Mouse (Mus musculus) limb, embryonic 10.5 days (tissue): ENCODE measurements around the gene Kbtbd3. TPM values are rescaled to one million over a fixed set of nuclear protein-coding genes. Genes with fewer than 3 reads are reported as not detected.
A peak's percentile ranks its signal among the peaks of the same experiment; 100 is the strongest.

Experiments
- DNase-seq: peaks from one replicate; pipeline ENCODE4 v3.0.0-alpha.2; 2017; ENCODE audit warnings: low spot score
- H3K27ac ChIP-seq: fragments of 300-500 bp; sonication (generic); 2 replicates; pipeline ENCODE4 v1.5.1; 2016; ENCODE audit warnings: mild to moderate bottlenecking
- H3K27me3 ChIP-seq: fragments of 300-500 bp; sonication (generic); 2 replicates; pipeline ENCODE4 v1.6.1; 2016; ENCODE audit warnings: low read depth, mild to moderate bottlenecking; ENCODE audit not compliant: poor library complexity, severe bottlenecking
- H3K36me3 ChIP-seq: fragments of 300-500 bp; sonication (generic); 2 replicates; pipeline ENCODE4 v1.6.1; 2016; ENCODE audit warnings: mild to moderate bottlenecking, moderate library complexity
- H3K4me1 ChIP-seq: fragments of 300-500 bp; sonication (generic); 2 replicates; pipeline ENCODE4 v1.6.1; 2016
- H3K4me3 ChIP-seq: fragments of 300-500 bp; sonication (generic); 2 replicates; pipeline ENCODE4 v1.5.1; 2016; ENCODE audit warnings: mild to moderate bottlenecking, moderate library complexity
- H3K9me3 ChIP-seq: fragments of 300-500 bp; sonication (generic); replicated peaks from 2 replicates; pipeline ENCODE4 v1.6.1; 2016; ENCODE audit warnings: mild to moderate bottlenecking
- WGBS: fragments of 180-500 bp; shearing (Covaris S2); methylation state at CpG from one replicate; pipeline ENCODE4 v1.1.7; 2016; 5-methylcytosine and 5-hydroxymethylcytosine counted together
- polyA plus RNA-seq: library from polyadenylated mRNA; unstranded; fragments of >200 nt; fragmentation: Nextera tagmentation; extraction: Ambion mirVana; gene quantifications from 2 replicates; pipeline ENCODE4 v1.2.1, GENCODE M21; 2016

Kbtbd3 gene
- 4.2 and 6.4 TPM in 2 replicates for polyA plus RNA-seq

DNA sequence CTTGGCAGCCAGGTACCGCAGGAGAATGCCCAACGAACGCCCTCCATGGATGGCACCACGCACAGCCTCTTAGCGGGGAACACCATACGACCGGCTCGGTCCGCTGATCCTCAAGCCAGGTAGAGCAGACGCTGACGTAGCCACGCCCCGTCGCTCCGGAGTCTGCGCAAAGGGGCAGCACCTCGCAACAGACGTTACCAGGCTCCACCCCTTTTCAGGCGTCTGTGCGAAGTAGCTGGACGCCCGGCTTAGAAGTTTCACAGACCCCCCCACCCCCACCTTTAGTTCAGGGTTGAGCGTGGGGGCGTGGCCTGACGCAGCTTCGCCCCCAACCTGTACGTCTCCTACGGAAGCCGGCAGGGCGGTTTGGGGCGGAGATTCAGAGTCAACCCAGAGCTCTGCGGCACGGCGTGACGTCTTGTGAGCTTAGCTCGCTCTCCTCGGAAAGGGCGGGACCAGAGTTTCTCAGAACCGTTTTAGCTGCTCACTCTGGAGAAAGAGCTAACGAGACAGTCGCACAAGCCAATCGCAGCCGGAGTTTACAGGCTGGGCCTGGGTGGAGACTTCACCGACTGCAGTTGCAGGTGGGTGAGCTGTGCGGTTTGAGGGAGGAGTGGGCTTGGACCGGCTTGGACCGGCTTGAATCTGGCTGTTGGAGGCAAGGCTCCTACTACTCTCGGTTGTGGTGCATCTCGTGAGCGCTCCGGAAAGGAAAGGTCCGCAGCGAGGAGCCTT lies at the start of gene Kbtbd3, which contains the start of gene Aasdhppt:
Kbtbd3 (plus strand) TSS at position 483 of the 735 bp plus-strand sequence.
Aasdhppt (minus strand) TSS at position 121 of the 735 bp plus-strand sequence.
- H3K4me3 ChIP-seq: peak within 1 kb of the TSS; percentile 74
- peaks cover 10% of the 10 kb centered on the region; the same call in 1 of the 2 replicates for H3K4me1 ChIP-seq
- peak within 1 kb of the TSS; percentile 95 for H3K27ac ChIP-seq
- no peaks in the 10 kb centered on the region for H3K27me3 ChIP-seq
- no peaks in the 10 kb centered on the region for H3K9me3 ChIP-seq
- H3K36me3 ChIP-seq: peaks cover 4% of the 10 kb centered on the region; the same call in 1 of the 2 replicates
- DNase-seq: peak; percentile 99
- WGBS: under 1% methylated on average over 53 of the region's 53 CpGs

DNA sequence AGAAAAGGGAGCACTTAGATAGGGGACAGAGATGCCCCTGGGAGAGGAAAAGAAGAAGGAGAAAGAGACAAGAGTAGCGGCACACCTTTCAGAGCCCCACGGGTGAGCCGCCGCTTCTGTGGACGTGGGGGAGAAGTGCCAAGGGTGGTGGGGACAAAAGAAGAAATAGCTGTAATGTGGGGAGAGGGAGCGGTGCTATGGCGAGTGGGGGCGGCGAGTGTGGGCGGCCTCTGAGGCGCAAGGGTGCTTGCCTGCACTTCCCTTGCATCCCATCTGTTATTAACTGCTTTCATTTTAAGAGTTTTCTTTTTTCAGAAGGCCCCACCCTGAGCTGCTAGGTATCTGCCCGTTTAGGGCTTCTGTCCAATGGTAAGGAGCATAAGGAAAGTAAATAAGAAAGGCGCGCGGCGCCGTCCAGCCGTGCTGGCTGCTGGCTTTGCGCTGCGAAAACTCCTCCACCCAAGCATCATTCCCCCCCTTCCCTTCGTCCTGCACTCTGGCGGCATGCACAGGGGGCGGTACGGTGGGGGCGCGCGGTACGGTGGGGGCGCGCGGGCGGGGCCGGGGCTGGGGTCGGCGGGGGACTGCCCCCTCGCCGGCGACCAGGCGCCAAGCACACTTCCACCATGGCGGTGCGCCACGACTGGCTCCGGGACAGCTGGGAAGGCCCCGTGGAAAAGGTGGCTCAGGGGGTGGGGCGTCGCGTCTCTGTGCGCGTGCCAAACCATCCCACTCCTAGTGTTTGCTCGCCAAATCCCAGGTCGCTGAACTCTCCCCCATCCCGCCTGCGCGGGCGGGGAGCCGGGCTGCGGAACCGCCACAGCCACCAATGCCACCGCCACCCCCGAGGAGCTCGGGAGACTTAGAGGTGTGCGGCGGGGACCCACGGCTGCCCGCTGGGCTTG lies 49.5 kb upstream of the Kbtbd3 start:
- DNase-seq: peak; percentile 96
- Histone ChIP-seq H3K4me1 (no peaks in the 10 kb centered on the region), H3K27me3 (no peaks in the 10 kb centered on the region), H3K9me3 (peaks cover 15% of the 10 kb centered on the region), H3K4me3 (peak overlapping the region; percentile 27; the same call in 1 of the 2 replicates), H3K27ac (no peak overlapping the region), H3K36me3 (no peaks in the 10 kb centered on the region)
- 49% methylated on average over 65 of the region's 65 CpGs for WGBS

DNA sequence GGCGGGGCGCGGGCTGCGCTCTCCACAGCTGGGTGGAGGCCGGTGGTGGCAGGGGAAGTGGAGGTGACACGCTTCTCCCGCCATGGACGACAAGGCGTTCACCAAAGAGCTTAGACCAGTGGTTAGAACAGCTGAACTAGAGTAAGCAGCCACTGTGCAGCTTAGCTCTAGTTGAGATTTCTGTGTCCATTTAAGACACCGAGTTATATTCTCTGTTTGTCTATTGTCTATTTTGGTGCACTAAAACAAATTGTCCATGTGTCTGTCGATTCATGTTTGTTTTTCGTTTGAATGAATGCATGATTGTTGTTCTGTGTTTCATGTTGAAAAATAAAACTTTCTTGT lies 48.9 kb upstream of the Kbtbd3 start:
- Histone ChIP-seq H3K9me3 (peaks cover 15% of the 10 kb centered on the region), H3K4me3 (0 out of 2 replicates have a peak overlapping the region, but pooled peaks have one; percentile 27), H3K27ac (no peak overlapping the region), H3K27me3 (no peaks in the 10 kb centered on the region), H3K4me1 (no peaks in the 10 kb centered on the region), H3K36me3 (no peaks in the 10 kb centered on the region)
- DNase-seq: no peak
- 63% methylated on average over 12 of the region's 12 CpGs for WGBS

DNA sequence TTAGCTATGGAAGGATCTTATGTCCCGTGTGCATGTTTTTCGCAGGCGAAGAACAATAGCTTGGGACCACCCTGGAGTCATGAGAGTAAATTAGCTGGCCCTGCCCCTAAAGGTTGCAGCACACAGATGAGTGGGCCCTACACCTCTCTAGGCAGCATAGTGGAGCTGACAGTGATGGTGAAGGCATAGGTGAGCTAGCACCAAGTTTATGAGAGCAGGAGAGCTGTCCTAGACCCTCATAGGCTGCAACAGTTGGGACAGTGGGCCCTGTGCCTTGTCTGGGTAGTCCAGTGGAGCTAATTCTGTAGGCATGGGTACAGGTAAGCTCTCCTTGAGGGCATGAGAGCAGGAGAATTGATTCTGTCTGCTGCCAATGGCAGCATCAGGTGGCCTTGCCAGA lies 42.8 kb upstream of the Kbtbd3 start:
- H3K4me3 ChIP-seq: no peak overlapping the region
- WGBS: 91% methylated on average over 3 of the region's 3 CpGs
- DNase-seq: no peak
- H3K4me1 ChIP-seq: no peaks in the 10 kb centered on the region
- H3K27me3 ChIP-seq: no peaks in the 10 kb centered on the region
- no peaks in the 10 kb centered on the region for H3K9me3 ChIP-seq
- H3K36me3 ChIP-seq: no peaks in the 10 kb centered on the region
- no peak overlapping the region for H3K27ac ChIP-seq

DNA sequence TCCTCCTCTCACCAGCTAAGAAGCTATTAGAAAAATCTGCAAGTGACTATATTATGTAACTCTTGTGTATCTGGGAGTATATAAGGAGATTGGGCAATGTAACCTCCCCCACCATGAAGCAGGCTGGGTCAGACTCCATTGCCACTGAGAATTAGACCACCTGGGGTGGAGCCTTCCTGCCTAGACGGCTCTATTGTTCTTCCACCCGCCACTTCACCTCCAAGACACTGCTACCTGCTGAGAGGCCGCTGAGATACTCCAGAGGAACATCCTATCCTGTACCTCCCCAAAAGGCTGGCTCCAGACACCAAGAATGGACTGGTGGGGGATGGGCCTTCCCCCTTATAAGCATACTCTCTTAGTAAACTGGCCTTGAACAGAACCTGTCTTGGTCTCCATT lies 25.8 kb upstream of the Kbtbd3 start:
- no peak for DNase-seq
- H3K27me3 ChIP-seq: no peaks in the 10 kb centered on the region
- H3K27ac ChIP-seq: no peak overlapping the region
- H3K36me3 ChIP-seq: peaks cover 15% of the 10 kb centered on the region
- no peaks in the 10 kb centered on the region for H3K9me3 ChIP-seq
- WGBS: 46% methylated on average over 3 of the region's 3 CpGs
- H3K4me1 ChIP-seq: no peaks in the 10 kb centered on the region
- no peak overlapping the region for H3K4me3 ChIP-seq

DNA sequence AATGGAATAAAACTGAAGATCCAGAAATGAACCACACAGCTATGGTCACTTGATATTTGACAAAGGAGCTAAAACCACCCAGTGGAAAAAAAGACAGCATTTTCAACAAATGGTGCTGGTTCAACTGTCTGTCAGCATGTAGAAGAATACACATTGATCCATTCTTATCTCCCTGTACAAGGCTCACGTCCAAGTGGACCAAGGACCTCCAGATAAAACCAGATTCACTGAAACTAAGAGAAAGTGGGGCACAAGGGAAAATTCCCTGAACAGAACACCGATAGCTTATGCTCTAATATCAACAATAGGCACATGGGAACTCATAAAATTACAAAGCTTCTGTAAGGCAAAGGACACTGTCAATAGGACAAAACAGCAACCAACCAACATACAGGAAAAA lies 9.2 kb upstream of the Kbtbd3 start:
- peaks cover 61% of the 10 kb centered on the region for H3K36me3 ChIP-seq
- no peaks in the 10 kb centered on the region for H3K9me3 ChIP-seq
- no peaks in the 10 kb centered on the region for H3K27me3 ChIP-seq
- no peaks in the 10 kb centered on the region for H3K4me1 ChIP-seq
- 97% methylated on average over 2 of the region's 2 CpGs for WGBS
- H3K4me3 ChIP-seq: no peak overlapping the region
- H3K27ac ChIP-seq: no peak overlapping the region
- no peak for DNase-seq

DNA sequence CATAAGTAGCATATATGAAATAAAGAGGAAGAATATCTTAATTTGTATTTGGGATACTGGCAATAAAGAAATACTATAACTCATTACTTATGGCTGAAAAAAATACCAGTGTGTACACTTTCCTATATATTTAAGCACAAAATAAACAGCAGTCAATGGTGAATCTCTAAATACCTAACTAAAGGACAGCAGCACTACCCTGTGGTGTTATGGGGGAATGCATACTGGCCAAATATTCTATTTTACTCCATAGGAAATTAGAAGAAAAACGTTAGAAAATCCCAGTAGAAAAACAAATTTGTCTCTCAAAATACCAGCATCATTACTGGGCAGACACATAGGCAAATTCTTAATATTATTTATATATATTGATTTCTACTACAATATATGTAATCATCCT lies 4.8 kb upstream of the Kbtbd3 start:
- Histone ChIP-seq H3K4me1 (peaks cover 4% of the 10 kb centered on the region; the same call in 1 of the 2 replicates), H3K36me3 (peaks cover 32% of the 10 kb centered on the region), H3K9me3 (no peaks in the 10 kb centered on the region), H3K27ac (no peak overlapping the region), H3K27me3 (no peaks in the 10 kb centered on the region), H3K4me3 (no peak overlapping the region)
- no peak for DNase-seq
- WGBS: 63% methylated on average over 1 of the region's 1 CpGs

DNA sequence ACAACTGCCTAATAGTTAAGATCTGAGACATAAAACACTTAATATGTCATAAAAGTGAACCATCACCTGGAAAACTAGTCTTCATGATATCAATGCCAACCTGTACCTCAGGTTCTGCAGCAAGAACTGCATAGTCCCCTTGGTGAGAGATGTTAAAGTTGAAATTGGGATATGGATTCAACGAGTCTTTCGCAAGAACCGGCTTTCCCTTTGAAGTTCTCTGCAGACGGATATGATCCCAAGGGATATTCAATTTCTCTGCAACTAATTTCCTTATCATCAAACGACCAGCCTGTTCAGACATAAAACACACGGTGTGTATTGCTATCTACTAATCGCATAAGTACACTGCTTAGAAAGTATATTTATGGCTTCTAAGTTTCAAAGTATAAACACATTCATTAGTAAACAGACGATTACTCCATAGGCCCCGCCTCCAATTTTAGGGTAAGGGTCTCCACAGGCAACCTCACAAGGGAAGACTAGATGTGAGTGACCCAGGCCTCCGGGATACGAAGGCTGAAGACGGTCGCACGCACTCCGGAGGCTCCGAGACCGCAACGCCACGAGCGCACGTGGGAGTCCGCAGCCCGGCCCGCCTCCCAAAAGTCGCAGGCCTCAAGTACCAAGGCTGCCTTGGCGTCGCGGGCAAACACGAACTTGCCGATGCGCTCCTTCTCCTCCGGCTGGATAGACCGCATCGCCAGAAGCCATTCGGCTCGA lies 844 bp upstream of the Kbtbd3 start:
- Histone ChIP-seq H3K4me3 (peak overlapping the region; percentile 74), H3K36me3 (peaks cover 4% of the 10 kb centered on the region; the same call in 1 of the 2 replicates), H3K9me3 (no peaks in the 10 kb centered on the region), H3K27ac (peak overlapping the region; percentile 95), H3K27me3 (no peaks in the 10 kb centered on the region), H3K4me1 (peaks cover 10% of the 10 kb centered on the region; the same call in 1 of the 2 replicates)
- no peak for DNase-seq
- WGBS: under 1% methylated on average over 36 of the region's 36 CpGs

DNA sequence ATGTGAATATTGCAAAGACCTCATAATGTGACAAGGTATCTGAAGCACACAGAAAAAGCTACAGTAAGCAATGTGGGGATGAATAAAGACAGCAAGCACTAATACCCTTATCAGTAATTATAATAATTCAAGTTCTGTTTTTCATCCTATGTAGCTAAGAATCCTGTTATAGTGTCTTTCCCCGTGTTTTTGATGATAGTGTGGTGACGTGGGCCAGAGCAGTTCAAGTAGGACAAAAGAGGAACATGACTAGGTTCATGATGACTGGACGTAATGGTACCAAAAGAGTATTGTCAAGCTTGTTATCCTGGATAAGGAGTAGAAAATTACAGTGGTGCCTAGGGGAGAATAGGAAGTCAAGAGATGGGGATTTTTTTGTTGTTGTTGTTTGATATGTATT lies 1.1 kb downstream of the Kbtbd3 start:
- no peaks in the 10 kb centered on the region for H3K9me3 ChIP-seq
- WGBS: 78% methylated on average over 3 of the region's 3 CpGs
- H3K27ac ChIP-seq: 0 out of 2 replicates have a peak overlapping the region, but pooled peaks have one; percentile 95
- H3K36me3 ChIP-seq: peaks cover 4% of the 10 kb centered on the region; the same call in 1 of the 2 replicates
- no peaks in the 10 kb centered on the region for H3K27me3 ChIP-seq
- peak overlapping the region; percentile 74 for H3K4me3 ChIP-seq
- H3K4me1 ChIP-seq: peaks cover 10% of the 10 kb centered on the region; the same call in 1 of the 2 replicates
- no peak for DNase-seq

DNA sequence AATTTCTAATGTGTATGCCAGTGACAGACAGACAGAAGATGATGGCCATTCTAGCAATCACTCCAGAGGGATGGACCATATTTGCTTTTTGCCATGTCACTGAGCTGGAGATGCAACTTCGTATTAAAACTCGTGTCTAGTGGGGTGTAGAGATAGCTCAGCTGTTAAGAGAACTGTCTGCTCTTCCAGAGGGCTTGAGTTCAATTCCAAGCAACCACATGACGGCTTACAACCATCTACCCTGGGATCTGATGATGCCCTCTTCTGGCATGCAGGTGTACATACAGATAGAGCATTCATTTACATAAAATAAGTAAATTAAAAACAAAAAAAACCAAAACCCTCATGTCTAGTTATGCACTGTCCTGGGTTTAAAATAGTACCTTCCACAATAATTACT lies 1.5 kb downstream of the Kbtbd3 start:
- Histone ChIP-seq H3K9me3 (no peaks in the 10 kb centered on the region), H3K36me3 (peaks cover 3% of the 10 kb centered on the region; the same call in 1 of the 2 replicates), H3K4me1 (peaks cover 10% of the 10 kb centered on the region; the same call in 1 of the 2 replicates), H3K27ac (no peak overlapping the region), H3K27me3 (no peaks in the 10 kb centered on the region), H3K4me3 (no peak overlapping the region)
- DNase-seq: no peak
- WGBS: 90% methylated on average over 3 of the region's 3 CpGs

DNA sequence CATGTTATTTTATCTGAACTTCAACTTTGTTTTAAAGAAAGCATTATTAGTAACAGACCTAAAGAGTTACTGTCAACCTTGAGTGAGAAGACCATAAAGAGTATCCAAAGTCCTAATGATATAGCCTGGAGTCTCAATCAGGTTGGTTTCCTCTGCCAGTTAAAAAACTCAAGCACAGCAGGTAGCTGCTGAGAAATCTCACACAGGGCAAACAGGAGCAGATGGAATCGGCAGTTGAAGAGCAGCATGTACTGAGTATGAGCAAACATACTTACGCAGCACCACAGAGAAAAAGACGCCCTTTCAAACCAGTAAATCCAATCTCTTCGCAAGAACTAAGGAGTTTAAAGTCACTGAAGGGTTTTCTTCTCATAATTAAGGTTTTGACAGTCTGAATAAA lies 4.3 kb downstream of the Kbtbd3 start:
- 91% methylated on average over 4 of the region's 4 CpGs for WGBS
- no peak for DNase-seq
- peaks cover 7% of the 10 kb centered on the region; the same call in 1 of the 2 replicates for H3K4me1 ChIP-seq
- no peaks in the 10 kb centered on the region for H3K9me3 ChIP-seq
- no peaks in the 10 kb centered on the region for H3K27me3 ChIP-seq
- no peak overlapping the region for H3K27ac ChIP-seq
- no peaks in the 10 kb centered on the region for H3K36me3 ChIP-seq
- H3K4me3 ChIP-seq: no peak overlapping the region

DNA sequence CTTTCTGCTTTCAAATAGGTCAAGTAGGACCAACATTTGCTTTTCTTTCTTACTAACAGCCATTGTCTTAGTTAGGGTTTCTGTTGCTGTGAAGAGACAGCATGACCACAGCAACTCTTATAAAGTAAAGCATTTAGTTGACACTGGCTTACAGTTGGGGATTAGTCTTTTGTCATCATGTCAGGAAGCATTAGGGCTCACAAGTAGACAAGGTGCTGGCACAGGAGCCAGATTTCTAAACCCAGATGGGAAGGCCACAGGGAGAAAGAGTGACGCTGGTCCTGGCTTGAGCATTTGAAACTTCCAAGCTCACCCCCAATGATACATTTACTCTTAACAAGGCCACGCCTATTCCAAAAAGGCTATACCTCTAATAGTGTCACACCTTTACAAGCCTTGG lies 6.1 kb downstream of the Kbtbd3 start:
- Histone ChIP-seq H3K4me3 (no peak overlapping the region), H3K36me3 (no peaks in the 10 kb centered on the region), H3K9me3 (no peaks in the 10 kb centered on the region), H3K4me1 (peaks cover under 1% of the 10 kb centered on the region; the same call in 1 of the 2 replicates), H3K27ac (no peak overlapping the region), H3K27me3 (no peaks in the 10 kb centered on the region)
- 91% methylated on average over 2 of the region's 2 CpGs for WGBS
- DNase-seq: no peak
